Mouse (Mus musculus) activated CD4-positive, CD25-positive, alpha-beta regulatory T cell, adult 9 weeks (primary cell): ENCODE data around the gene B130006D01Rik. TPM values are rescaled to one million over a fixed set of nuclear protein-coding genes. Genes with fewer than 3 reads are reported as not detected.

Experiments
- polyA plus RNA-seq: library from polyadenylated mRNA; unstranded; fragments of 100-300 nt; shearing (Covaris generic); gene quantifications from one replicate; pipeline ENCODE4 v1.2.1, GENCODE M21; 2017

Gene B130006D01Rik
- 1.8 TPM for polyA plus RNA-seq

DNA sequence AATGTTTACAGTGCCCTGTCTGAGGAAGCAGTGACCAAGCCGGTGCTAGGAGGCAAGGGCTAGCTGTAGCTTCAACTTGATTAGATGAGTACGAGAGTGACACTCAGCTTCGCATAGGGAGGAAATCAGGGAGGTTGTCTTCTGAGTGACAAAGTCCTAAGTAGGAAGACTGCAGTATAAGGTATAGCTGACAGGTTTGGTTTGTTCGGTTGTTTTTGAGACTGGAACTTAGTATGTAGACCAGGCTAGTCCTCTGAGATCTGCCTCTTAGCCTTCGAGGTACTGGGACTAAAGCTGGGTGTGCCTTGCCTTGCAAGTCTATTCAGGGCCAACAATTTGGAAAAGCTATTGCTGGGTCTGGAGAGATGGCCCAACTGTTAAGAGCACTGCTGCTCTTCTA lies at the start of gene B130006D01Rik:
Gene B130006D01Rik, plus strand, starts transcription at position 301 of the 400 bp plus-strand sequence.

DNA sequence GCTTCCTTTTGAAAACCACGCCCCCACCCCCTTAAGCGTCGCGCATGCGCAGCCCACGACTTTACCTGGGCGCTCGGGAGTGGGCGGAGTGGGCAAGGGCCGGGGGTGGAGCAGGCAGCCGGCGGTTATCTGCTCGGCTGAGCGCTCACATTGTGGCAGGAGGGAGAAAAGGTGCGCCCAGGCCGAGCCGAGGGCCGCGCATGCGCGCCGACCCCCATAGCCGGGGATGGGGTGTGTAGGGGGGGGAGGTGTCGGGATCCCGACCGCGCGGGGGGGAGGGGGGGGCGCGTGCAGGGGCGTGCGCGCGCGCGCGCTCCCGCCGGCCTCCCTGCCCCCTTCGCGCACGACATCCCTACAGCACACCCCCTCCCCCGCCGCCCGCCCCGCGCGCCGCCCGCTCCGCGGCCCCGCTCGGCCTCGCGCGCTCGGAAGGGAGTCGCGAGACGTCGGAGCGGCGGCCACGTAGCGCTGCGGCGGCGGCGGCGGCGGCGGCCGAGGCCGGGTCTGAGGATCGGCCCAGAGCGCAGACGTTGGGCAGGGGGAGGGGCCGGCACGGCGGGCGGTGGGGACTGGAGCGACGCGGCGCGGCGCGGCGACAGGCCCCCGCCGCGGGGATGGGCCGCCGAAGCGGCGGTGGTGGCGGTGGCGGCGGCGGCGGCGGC lies 10.7 kb upstream of the B130006D01Rik start, which contains the start of gene Zfp652:
Gene Zfp652, plus strand, starts transcription at position 111 of the 662 bp plus-strand sequence.

Other genes with a start within 250 kb of the B130006D01Rik start
- not detected for gene Nxph3, start 209.0 kb upstream of the B130006D01Rik start, polyA plus RNA-seq
- gene Ngfr, start 135.9 kb upstream of the B130006D01Rik start, polyA plus RNA-seq = not detected
- gene Phb, start 56.6 kb upstream of the B130006D01Rik start, polyA plus RNA-seq = 107 TPM
- 6.4 TPM for gene Zfp652, start 10.9 kb upstream of the B130006D01Rik start, polyA plus RNA-seq
- gene Phospho1, start 100.9 kb downstream of the B130006D01Rik start, polyA plus RNA-seq = not detected
- gene Gngt2, start 113.6 kb downstream of the B130006D01Rik start, polyA plus RNA-seq = 50.0 TPM
- 64.6 TPM for gene Abi3, start 118.9 kb downstream of the B130006D01Rik start, polyA plus RNA-seq
- 0.21 TPM for gene B4galnt2, start 191.3 kb downstream of the B130006D01Rik start, polyA plus RNA-seq